Mouse (Mus musculus) heart, embryonic 14.5 days (tissue): ENCODE measurements around the gene Tenm2. TPM values are rescaled to one million over a fixed set of nuclear protein-coding genes. Genes with fewer than 3 reads are reported as not detected.

Source experiments
- ATAC-seq: fragments of 200-750 bp; cut with Nextera tagmentation; 2 replicates; pipeline ENCODE4 v1.8.0; 2017; ENCODE audit warnings: low read depth, moderate TSS enrichment; ENCODE audit not compliant: insufficient number of reproducible peaks, insufficient read depth, low FRiP score
- H3K27ac ChIP-seq, 2 experiments: fragments of 200-500 bp in 1 of 2; fragments of 300-500 bp in 1 of 2; sonication (generic) in 1 of 2; replicated peaks in 1 of 2; 2 replicates each; pipeline ENCODE4 v1.5.1; 2012 to 2014; ENCODE audit warnings: low read depth in 2 of 2, low read length in 2 of 2, control low read depth in 1 of 2, mild to moderate bottlenecking in 1 of 2, mixed read lengths in 1 of 2; ENCODE audit not compliant: control insufficient read depth in 1 of 2, insufficient read depth in 1 of 2
- H3K27me3 ChIP-seq: fragments of 300-500 bp; sonication (generic); 2 replicates; pipeline ENCODE4 v1.6.1; 2014; ENCODE audit warnings: mild to moderate bottlenecking, low read length, control low read depth; ENCODE audit not compliant: control insufficient read depth, insufficient read depth
- H3K36me3 ChIP-seq: fragments of 300-500 bp; sonication (generic); 2 replicates; pipeline ENCODE4 v1.6.1; 2014; ENCODE audit warnings: mild to moderate bottlenecking, control low read depth, low read length, mixed read lengths; ENCODE audit not compliant: control insufficient read depth, insufficient read depth
- H3K4me1 ChIP-seq, 2 experiments: fragments of 200-500 bp in 1 of 2; fragments of 300-500 bp in 1 of 2; sonication (generic) in 1 of 2; 2 replicates each; pipeline ENCODE4 v1.6.1; 2012 to 2014; ENCODE audit warnings: low read length in 2 of 2, control low read depth in 1 of 2, mixed read lengths in 1 of 2; ENCODE audit not compliant: control insufficient read depth in 2 of 2, insufficient read depth in 2 of 2
- H3K4me2 ChIP-seq: fragments of 300-500 bp; sonication (generic); 2 replicates; pipeline ENCODE4 v1.6.1; 2014; ENCODE audit warnings: mild to moderate bottlenecking, low read length
- H3K4me3 ChIP-seq, 2 experiments: fragments of 200-500 bp in 1 of 2; fragments of 300-500 bp in 1 of 2; sonication (generic) in 1 of 2; 2 replicates each; pipeline ENCODE4 v1.5.1; 2012 to 2014; ENCODE audit warnings: low read length in 2 of 2, mild to moderate bottlenecking in 2 of 2, control low read depth in 1 of 2, low read depth in 1 of 2, moderate library complexity in 1 of 2; ENCODE audit not compliant: control insufficient read depth in 1 of 2, insufficient read depth in 1 of 2
- H3K9ac ChIP-seq: fragments of 300-500 bp; sonication (generic); 2 replicates; pipeline ENCODE4 v1.6.1; 2014; ENCODE audit warnings: mild to moderate bottlenecking, low read length
- H3K9me3 ChIP-seq: fragments of 300-500 bp; sonication (generic); 2 replicates; pipeline ENCODE4 v1.6.1; 2016; ENCODE audit warnings: low read length, control low read depth; ENCODE audit not compliant: control insufficient read depth
- WGBS: fragments of 180-500 bp; shearing (Covaris S2); extraction: QIAGEN DNeasy Blood & Tissue Kit; methylation state at CpG from one replicate; pipeline ENCODE4 v1.1.7; 2014; 5-methylcytosine and 5-hydroxymethylcytosine counted together
- polyA plus RNA-seq: library from polyadenylated mRNA; unstranded; fragments of >200 nt; fragmentation: Nextera tagmentation; extraction: Ambion mirVana; gene quantifications from 2 replicates; pipeline ENCODE4 v1.2.1, GENCODE M21; 2014

Gene Tenm2
- polyA plus RNA-seq, 1 experiment from 2014 or later: 0.96 TPM

DNA sequence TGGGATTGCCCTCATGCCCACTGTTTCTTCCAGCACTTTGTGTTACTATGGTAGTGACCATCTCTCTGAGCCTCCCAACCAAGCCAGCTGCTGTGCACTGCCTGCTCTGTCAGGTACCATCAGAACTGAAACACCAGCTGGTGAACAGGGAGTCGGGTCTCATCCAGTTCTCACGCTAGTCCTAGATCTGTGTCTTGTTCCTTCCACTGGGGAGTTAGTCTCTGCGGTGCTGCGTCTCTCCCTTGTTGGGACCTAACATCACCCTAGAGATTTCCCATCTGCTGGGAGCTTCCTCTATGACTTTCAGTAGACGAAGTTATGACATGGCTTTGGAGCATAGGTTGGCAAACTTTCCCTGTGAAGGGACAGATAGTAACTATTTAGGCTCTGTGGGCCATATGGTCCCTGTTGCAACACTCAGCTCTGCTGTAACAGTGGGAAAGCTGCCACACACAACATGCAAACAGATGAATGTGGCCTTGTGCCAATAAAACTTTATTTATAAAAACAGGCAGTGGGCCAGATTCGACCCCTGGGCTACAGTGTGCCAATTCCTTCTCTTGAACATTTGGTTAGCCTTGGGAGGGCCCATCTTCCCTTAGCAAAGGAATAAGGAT is 1066.7 kb downstream of the Tenm2 start:
- no peaks in the 10 kb centered on the region for H3K4me1 ChIP-seq
- no peak overlapping the region for H3K27ac ChIP-seq
- no peak overlapping the region for H3K9ac ChIP-seq
- no peaks in the 10 kb centered on the region for H3K36me3 ChIP-seq
- no peaks in the 10 kb centered on the region for H3K9me3 ChIP-seq
- ATAC-seq: no peak
- H3K4me3 ChIP-seq: no peak overlapping the region
- no peak overlapping the region for H3K4me2 ChIP-seq
- 83% methylated on average over 6 of the region's 6 CpGs for WGBS
- no peaks in the 10 kb centered on the region for H3K27me3 ChIP-seq

DNA sequence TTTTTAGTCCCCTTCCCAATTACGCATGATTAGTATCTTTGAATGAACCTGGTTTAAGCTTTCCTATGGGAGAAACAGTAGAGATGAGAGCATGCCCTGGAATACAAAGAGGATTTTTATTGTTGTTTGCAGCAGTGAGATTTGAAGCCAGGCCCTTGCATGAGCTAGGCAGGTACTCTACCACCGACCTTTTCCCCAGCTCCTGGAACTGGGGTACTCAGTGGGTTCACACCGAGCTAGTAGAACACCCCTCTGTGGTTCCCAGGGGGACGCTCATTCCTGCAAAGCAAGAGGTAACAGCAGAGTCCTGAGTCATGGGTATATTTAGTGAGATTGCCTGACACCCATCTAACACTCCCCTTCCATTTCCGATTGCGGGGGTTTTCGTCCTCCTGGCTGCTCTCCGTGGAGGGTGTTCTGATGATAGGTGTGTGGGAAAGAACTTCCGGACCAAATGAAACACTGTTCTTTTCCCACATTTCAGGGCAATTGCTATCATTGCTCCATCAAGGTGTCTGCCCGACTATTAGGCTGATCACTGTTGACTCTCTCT is 1067.9 kb downstream of the Tenm2 start:
- 76% methylated on average over 10 of the region's 10 CpGs for WGBS
- no peak for ATAC-seq
- H3K9me3 ChIP-seq: no peaks in the 10 kb centered on the region

DNA sequence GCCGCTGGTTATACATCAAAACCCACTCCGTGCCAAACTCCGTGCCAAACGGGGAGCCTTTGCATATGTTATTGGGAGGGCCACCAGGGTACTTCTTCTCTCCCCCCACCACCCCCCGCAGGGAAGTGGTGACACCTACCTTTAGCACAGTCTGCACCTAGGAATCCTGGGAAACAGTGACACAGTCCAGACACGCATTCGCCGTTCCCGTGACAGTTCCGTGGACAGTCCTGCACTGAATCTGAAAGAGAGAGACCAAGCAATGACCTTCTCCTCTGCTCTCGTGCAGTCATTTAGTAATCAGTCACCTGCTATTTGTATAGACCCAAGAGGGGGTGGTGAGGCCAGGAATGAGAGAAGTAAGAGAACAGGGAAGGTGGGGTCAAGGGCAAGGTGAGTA is 1072.2 kb downstream of the Tenm2 start:
- Histone ChIP-seq H3K4me1 (peaks cover 3 to 6% of the 10 kb centered on the region in 2 experiments; a peak in 2 of 4 replicates), H3K4me2 (no peak overlapping the region), H3K9ac (no peak overlapping the region), H3K4me3 (no peak overlapping the region), H3K36me3 (no peaks in the 10 kb centered on the region), H3K27me3 (no peaks in the 10 kb centered on the region), H3K9me3 (no peaks in the 10 kb centered on the region), H3K27ac (no peak overlapping the region)
- ATAC-seq: peak; percentile 35; the same call in 1 of the 2 replicates
- WGBS: 60% methylated on average over 11 of the region's 11 CpGs

More for the DNA sequence above, 1067.9 kb downstream of the Tenm2 start:
- no peak overlapping the region for H3K9ac ChIP-seq
- no peaks in the 10 kb centered on the region for H3K36me3 ChIP-seq
- no peak overlapping the region for H3K4me3 ChIP-seq
- H3K4me1 ChIP-seq: 0 out of 4 replicates have a peak, but pooled peaks cover 0 to 2% of the 10 kb centered on the region in 2 experiments
- no peak overlapping the region for H3K4me2 ChIP-seq
- H3K27ac ChIP-seq: no peak overlapping the region
- no peaks in the 10 kb centered on the region for H3K27me3 ChIP-seq

DNA sequence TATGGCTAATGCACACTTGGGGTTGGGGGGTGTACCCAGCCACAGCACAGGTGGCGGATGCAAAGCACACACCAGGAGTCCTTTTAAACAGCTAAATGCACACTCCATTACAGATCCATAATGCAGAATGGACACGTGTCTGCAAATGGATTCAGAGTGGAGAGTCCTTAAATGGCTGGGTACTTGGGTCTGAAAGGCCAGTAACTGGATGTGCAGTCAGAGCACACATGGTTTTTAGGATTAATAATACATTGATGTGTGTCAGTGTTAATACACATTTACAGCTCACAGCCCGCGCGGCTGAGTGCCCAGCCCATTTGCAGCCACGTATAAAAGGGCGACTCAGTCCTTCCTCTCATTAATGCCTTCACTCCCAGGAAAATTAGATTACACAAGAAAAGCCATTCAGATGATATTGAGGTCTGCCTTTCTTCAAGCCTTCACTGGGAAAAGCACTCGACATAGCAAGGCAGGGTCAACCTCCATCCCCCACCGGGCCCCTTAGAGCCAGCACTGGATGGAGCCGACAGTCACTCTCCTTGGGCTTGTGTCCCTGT is 1073.9 kb downstream of the Tenm2 start:
- Histone ChIP-seq H3K27ac (no peak overlapping the region), H3K27me3 (no peaks in the 10 kb centered on the region), H3K4me1 (peaks cover 3 to 6% of the 10 kb centered on the region in 2 experiments; a peak in 2 of 4 replicates), H3K4me2 (no peak overlapping the region), H3K36me3 (no peaks in the 10 kb centered on the region), H3K9me3 (no peaks in the 10 kb centered on the region), H3K9ac (no peak overlapping the region), H3K4me3 (no peak overlapping the region)
- 59% methylated on average over 10 of the region's 10 CpGs for WGBS
- no peak for ATAC-seq

DNA sequence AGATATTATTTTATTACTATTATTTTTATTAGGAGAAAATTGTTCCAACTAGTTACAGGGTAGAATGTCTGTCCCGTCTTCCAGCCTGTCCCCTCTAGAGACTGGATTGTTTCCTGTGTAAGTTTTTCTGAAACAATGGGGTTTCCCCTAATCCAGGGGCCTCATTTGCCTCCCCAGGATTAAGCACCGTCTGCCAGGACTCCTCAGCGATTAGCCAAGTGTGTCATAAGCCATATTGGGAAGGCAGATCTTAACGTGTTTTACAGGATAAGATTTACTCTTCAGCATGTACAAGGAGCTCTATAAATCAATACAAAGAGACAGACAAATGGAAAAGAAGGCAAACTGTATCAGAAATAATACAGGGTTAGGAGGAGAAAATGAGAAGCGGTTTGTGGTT is 1082.3 kb downstream of the Tenm2 start:
- Histone ChIP-seq H3K27me3 (no peaks in the 10 kb centered on the region), H3K36me3 (no peaks in the 10 kb centered on the region), H3K4me2 (peak overlapping the region; percentile 35; the same call in 1 of the 2 replicates), H3K4me1 (peaks cover 0 to 6% of the 10 kb centered on the region in 2 experiments; a peak in 3 of 4 replicates), H3K9me3 (no peaks in the 10 kb centered on the region), H3K4me3 (no peak overlapping the region), H3K27ac (no peak overlapping the region), H3K9ac (no peak overlapping the region)
- WGBS: 44% methylated on average over 5 of the region's 5 CpGs
- no peak for ATAC-seq

DNA sequence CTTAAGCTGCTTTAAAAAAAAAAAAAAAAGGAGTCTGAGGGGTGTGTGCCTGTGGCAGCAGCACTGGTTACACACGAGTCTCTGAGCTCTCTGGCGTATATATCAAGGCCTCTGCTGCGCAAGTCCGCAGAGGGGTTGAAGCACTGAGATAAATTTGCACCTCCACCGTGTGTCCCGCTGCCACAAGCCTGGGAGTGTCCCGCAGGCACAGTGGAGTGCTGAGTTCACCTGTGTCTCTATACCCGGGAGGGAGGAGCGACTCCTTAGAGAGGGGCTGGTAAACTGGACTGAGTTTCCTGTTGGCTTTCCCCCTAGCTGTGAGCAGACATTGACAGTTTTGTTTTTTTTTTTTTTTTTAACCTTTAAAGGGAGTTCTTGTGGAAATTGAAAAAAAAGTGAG is 1082.8 kb downstream of the Tenm2 start:
- Histone ChIP-seq H3K4me1 (peaks cover 0 to 6% of the 10 kb centered on the region in 2 experiments; a peak in 3 of 4 replicates), H3K9me3 (no peaks in the 10 kb centered on the region), H3K9ac (no peak overlapping the region), H3K27me3 (no peaks in the 10 kb centered on the region), H3K27ac (no peak overlapping the region), H3K36me3 (no peaks in the 10 kb centered on the region), H3K4me2 (peak overlapping the region; percentile 35), H3K4me3 (no peak overlapping the region; a peak in 1 of 4 replicates)
- WGBS: 11% methylated on average over 9 of the region's 9 CpGs
- ATAC-seq: no peak

DNA sequence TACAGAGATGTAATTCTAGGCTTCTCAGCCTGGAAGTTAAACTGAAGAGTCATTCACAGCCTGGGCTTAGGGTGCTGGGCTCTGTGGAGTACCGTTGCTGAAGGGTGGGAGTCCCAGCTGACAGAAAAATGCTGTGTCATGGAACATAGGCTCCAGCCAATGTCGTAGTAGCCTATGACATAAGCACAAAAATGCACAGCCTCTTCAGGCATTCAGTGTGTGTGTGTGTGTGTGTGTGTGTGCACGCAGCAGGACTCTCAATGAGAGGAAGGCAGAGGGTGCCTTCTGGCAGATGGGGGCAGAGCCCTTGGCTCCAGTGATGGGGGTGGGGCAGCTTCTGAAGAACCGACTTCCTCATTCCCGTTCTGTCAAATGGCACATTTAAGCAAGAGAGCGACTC is 1083.5 kb downstream of the Tenm2 start:
- no peak overlapping the region for H3K27ac ChIP-seq
- no peaks in the 10 kb centered on the region for H3K9me3 ChIP-seq
- WGBS: 2% methylated on average over 6 of the region's 6 CpGs
- 0 out of 2 replicates have a peak overlapping the region, but pooled peaks have one; percentile 6 for H3K9ac ChIP-seq
- H3K4me1 ChIP-seq: peaks cover 0 to 6% of the 10 kb centered on the region in 2 experiments; a peak in 3 of 4 replicates
- peak overlapping the region; percentile 35 for H3K4me2 ChIP-seq
- no peaks in the 10 kb centered on the region for H3K36me3 ChIP-seq
- H3K4me3 ChIP-seq: no peak overlapping the region
- no peaks in the 10 kb centered on the region for H3K27me3 ChIP-seq
- ATAC-seq: no peak
